Mouse (Mus musculus) small intestine, adult 2 months (tissue): ENCODE measurements at regions not wholly inside any gene's neighbourhood (a gene's known extent, or its start where the extent isn't known, plus 50 kb on each side); places are given as distances from the start of the nearest gene placed in this dataset.

Source experiments
- CTCF ChIP-seq: fragments of 200-500 bp; IDR thresholded peaks from 2 replicates; pipeline ENCODE4 v1.5.1; 2012; ENCODE audit warnings: low read depth, mild to moderate bottlenecking, control low read depth, inconsistent platforms, low read length, moderate library complexity, mixed read lengths; ENCODE audit not compliant: insufficient replicate concordance, insufficient read length; ENCODE audit errors: extremely low read depth
- POLR2A ChIP-seq: fragments of 200-500 bp; IDR thresholded peaks from 2 replicates; pipeline ENCODE4 v1.6.1; 2012; ENCODE audit warnings: low read depth, mild to moderate bottlenecking, control low read depth, inconsistent platforms, low read length, moderate library complexity

DNA sequence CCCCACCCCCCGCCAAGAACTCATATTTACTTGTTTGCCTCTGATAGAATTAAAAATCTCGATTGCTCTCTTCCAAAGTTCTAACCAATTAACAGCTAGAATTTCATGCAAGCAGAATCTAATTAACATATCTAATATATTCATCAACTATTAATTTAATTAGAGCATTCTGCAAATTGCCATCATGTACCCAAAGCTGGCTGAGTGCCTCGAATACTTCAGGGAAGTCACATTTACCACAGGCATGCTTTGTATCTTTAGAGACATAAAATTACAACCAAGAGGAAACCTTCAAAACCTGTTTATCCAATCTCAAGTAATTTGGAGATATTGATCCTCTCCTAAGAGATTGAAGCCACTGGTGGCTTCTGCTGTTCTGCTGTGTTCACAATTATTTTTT lies 401.6 kb upstream of the Nmur2 start:
- TF ChIP-seq CTCF (no peak), POLR2A (no peak)
